Mouse (Mus musculus) midbrain, embryonic 10.5 days (tissue): ENCODE measurements around the gene Grin2a. TPM values are rescaled to one million over a fixed set of nuclear protein-coding genes. Genes with fewer than 3 reads are reported as not detected.

Experiments used
- DNase-seq: peaks from one replicate; pipeline ENCODE4 v3.0.0-alpha.2; 2017; ENCODE audit warnings: low spot score
- H3K27ac ChIP-seq: fragments of 300-500 bp; sonication (generic); replicated peaks from 2 replicates; pipeline ENCODE4 v1.5.1; 2016; ENCODE audit warnings: mild to moderate bottlenecking
- H3K27me3 ChIP-seq: fragments of 300-500 bp; sonication (generic); 2 replicates; pipeline ENCODE4 v1.6.1; 2016; ENCODE audit warnings: low read depth, mild to moderate bottlenecking; ENCODE audit not compliant: poor library complexity, severe bottlenecking
- H3K36me3 ChIP-seq: fragments of 300-500 bp; sonication (generic); 2 replicates; pipeline ENCODE4 v1.6.1; 2016; ENCODE audit warnings: mild to moderate bottlenecking, moderate library complexity
- H3K4me1 ChIP-seq: fragments of 300-500 bp; sonication (generic); 2 replicates; pipeline ENCODE4 v1.6.1; 2016
- H3K4me3 ChIP-seq: fragments of 300-500 bp; sonication (generic); 2 replicates; pipeline ENCODE4 v1.5.1; 2016; ENCODE audit warnings: mild to moderate bottlenecking, moderate library complexity
- H3K9me3 ChIP-seq: fragments of 300-500 bp; sonication (generic); replicated peaks from 2 replicates; pipeline ENCODE4 v1.6.1; 2016; ENCODE audit warnings: mild to moderate bottlenecking
- WGBS: fragments of 180-500 bp; shearing (Covaris S2); methylation state at CpG from one replicate; pipeline ENCODE4 v1.1.7; 2016; 5-methylcytosine and 5-hydroxymethylcytosine counted together
- polyA plus RNA-seq: library from polyadenylated mRNA; unstranded; fragments of >200 nt; fragmentation: Nextera tagmentation; extraction: Ambion mirVana; gene quantifications from 2 replicates; pipeline ENCODE4 v1.2.1, GENCODE M21; 2016

The Grin2a gene
- polyA plus RNA-seq, 1 experiment from 2014 or later: 1.8 TPM

DNA sequence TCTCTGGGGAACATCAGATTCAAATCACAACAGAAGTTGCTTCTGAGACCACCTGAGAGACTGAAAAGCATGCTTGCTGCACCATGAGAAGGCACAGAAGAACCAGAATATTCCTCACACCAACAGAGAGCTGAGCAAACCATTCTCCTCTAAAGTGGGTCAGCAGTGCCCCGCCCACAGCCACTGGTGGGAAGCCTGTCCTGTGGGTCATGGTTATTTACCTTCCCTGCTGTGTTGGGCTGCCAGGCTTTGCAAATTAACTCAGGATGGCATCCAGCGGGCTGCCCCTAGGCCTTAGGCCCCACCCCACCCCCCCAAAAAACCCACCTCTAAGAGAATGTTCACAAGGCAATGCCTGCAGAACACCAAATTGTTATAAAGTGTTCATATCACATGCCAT lies 96.2 kb downstream of the Grin2a start:
- H3K36me3 ChIP-seq: no peaks in the 10 kb centered on the region
- no peak overlapping the region for H3K4me3 ChIP-seq
- H3K9me3 ChIP-seq: no peaks in the 10 kb centered on the region
- 86% methylated on average over 2 of the region's 2 CpGs for WGBS
- no peaks in the 10 kb centered on the region for H3K4me1 ChIP-seq
- H3K27me3 ChIP-seq: no peaks in the 10 kb centered on the region
- no peak overlapping the region for H3K27ac ChIP-seq
- no peak for DNase-seq

GRCm38 (mm10) chr16:9895581-9895980 lies 99.8 kb downstream of the Grin2a start:
- Histone ChIP-seq H3K4me1 (no peaks in the 10 kb centered on the region), H3K36me3 (no peaks in the 10 kb centered on the region), H3K4me3 (no peak overlapping the region), H3K27me3 (no peaks in the 10 kb centered on the region), H3K27ac (no peak overlapping the region), H3K9me3 (no peaks in the 10 kb centered on the region)
- WGBS: 84% methylated on average over 7 of the region's 7 CpGs
- no peak for DNase-seq

DNA sequence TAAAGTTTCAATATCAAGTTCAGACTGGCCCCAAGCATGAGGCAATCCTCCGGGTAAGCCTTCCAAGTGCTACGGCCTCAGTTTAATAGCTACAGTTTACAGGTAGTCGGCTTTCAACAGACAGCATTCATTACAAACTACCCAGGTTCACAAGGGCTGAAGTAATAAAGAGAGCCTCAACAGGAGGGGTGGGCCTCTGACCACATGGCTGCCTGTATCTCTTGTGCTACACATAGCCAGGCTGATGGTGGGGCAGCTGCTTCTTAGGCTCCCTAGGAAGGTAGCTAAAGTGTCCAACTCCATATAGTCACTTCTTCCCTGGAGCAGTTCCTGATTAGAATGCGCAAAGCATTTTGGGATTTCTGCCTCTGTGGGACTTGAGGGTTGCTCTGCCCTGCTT lies 109.2 kb downstream of the Grin2a start:
- 86% methylated on average over 4 of the region's 4 CpGs for WGBS
- no peak for DNase-seq
- no peaks in the 10 kb centered on the region for H3K36me3 ChIP-seq
- no peak overlapping the region for H3K4me3 ChIP-seq
- no peaks in the 10 kb centered on the region for H3K9me3 ChIP-seq
- no peak overlapping the region for H3K27ac ChIP-seq
- no peaks in the 10 kb centered on the region for H3K4me1 ChIP-seq
- no peaks in the 10 kb centered on the region for H3K27me3 ChIP-seq

- no peaks in the 10 kb centered on the region for H3K4me1 ChIP-seq
- WGBS: 95% methylated on average over 2 of the region's 2 CpGs
Measured at GRCm38 (mm10) chr16:9884141-9884540, 111.2 kb downstream of the Grin2a start.

DNA sequence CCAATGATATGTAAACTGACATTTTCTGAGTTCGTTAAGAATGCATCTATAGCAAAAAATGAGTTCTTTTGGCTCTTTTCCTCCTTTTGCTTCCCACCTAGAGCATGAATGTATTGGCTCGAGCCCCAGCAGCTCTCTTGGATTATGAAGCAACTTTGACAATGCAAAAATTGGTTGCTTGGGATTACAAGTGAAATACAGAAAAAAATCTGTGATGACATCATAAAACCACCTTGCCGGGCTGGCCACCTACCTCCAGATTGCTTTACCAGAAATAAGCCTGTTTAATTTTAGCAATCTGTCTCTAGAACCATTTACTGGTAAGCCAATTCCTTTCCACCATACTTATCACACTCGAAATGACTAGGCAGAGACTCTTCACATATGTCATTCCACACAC lies 112.9 kb downstream of the Grin2a start:
- H3K4me3 ChIP-seq: no peak overlapping the region
- WGBS: 87% methylated on average over 4 of the region's 4 CpGs
- no peak for DNase-seq
- H3K27me3 ChIP-seq: no peaks in the 10 kb centered on the region
- no peaks in the 10 kb centered on the region for H3K9me3 ChIP-seq
- H3K27ac ChIP-seq: no peak overlapping the region
- H3K36me3 ChIP-seq: no peaks in the 10 kb centered on the region
- H3K4me1 ChIP-seq: no peaks in the 10 kb centered on the region

More at GRCm38 (mm10) chr16:9884141-9884540, 111.2 kb downstream of the Grin2a start:
- Histone ChIP-seq H3K4me3 (no peak overlapping the region), H3K27ac (no peak overlapping the region), H3K36me3 (no peaks in the 10 kb centered on the region), H3K9me3 (no peaks in the 10 kb centered on the region), H3K27me3 (no peaks in the 10 kb centered on the region)
- no peak for DNase-seq

GRCm38 (mm10) chr16:9873001-9873400 lies 122.4 kb downstream of the Grin2a start:
- Histone ChIP-seq H3K9me3 (no peaks in the 10 kb centered on the region), H3K4me3 (no peak overlapping the region), H3K27ac (no peak overlapping the region), H3K27me3 (no peaks in the 10 kb centered on the region), H3K36me3 (no peaks in the 10 kb centered on the region), H3K4me1 (no peaks in the 10 kb centered on the region)
- WGBS: 81% methylated on average over 4 of the region's 4 CpGs
- DNase-seq: no peak

GRCm38 (mm10) chr16:9865710-9866109 lies 129.7 kb downstream of the Grin2a start:
- DNase-seq: no peak
- Histone ChIP-seq H3K4me1 (no peaks in the 10 kb centered on the region), H3K9me3 (no peaks in the 10 kb centered on the region), H3K36me3 (no peaks in the 10 kb centered on the region), H3K4me3 (no peak overlapping the region), H3K27ac (no peak overlapping the region), H3K27me3 (no peaks in the 10 kb centered on the region)
- 73% methylated on average over 3 of the region's 3 CpGs for WGBS

GRCm38 (mm10) chr16:9865039-9865438 lies 130.3 kb downstream of the Grin2a start:
- Histone ChIP-seq H3K36me3 (no peaks in the 10 kb centered on the region), H3K9me3 (no peaks in the 10 kb centered on the region), H3K27ac (no peak overlapping the region), H3K4me3 (no peak overlapping the region), H3K4me1 (no peaks in the 10 kb centered on the region), H3K27me3 (no peaks in the 10 kb centered on the region)
- WGBS: 81% methylated on average over 4 of the region's 4 CpGs
- DNase-seq: no peak

DNA sequence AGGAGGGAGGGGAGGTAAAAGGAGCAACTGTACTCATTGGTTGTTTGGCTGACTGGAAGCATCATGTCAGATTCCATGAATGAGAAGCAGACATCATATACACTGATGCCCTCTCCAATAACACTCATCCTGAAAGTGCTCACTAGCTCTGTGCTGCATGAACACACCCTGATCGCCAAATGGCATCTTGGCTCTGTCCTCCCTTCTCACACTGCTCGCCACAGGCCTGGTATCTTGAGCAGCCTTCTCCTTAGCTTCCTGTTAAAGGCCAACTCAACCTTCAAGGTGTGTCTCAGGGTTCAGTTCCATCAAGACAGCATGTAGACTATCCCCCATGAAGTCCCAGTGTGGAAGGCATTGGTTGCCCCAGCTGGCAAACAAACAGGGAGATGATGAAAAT lies 137.6 kb downstream of the Grin2a start:
- DNase-seq: no peak
- WGBS: 80% methylated on average over 2 of the region's 2 CpGs
- no peaks in the 10 kb centered on the region for H3K4me1 ChIP-seq

DNA sequence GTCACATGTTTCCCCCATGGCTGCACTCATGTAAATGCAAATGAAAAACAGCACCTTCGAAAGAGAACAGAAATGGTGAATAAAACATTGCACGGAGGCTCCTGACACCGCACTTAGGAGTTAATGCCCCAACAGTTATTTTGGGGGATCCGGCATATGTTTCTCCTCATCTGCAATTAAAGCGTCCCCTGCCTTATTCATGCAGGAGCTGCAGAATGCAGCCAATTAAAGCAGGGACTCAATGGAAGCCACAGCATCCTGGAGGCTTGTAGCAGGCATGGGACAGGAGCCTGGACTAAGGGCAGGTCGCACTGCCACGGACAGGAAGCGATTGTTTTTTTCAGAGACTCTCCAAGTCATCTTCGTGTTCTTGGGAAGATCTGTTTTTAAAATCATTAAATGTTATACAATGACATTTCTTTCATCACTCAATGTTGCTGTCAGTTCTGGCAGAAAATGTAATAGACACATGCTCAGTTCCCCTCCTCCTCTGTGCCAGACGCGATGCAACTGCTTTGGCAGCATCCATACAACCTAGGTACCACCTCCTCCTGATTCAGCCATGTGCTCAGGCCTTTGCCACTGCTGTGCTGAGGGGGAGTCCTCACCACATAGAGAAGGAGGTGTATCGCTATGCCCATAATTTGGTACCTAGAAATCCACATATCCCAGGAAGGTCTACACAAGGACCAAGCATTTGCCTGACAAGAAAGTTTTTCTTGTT lies 143.9 kb downstream of the Grin2a start:
- H3K27me3 ChIP-seq: no peaks in the 10 kb centered on the region
- WGBS: 91% methylated on average over 12 of the region's 12 CpGs

More for the DNA sequence above, 137.6 kb downstream of the Grin2a start:
- Histone ChIP-seq H3K9me3 (0 out of 2 replicates have a peak, but pooled peaks cover 4% of the 10 kb centered on the region), H3K27ac (no peak overlapping the region), H3K36me3 (no peaks in the 10 kb centered on the region), H3K4me3 (no peak overlapping the region), H3K27me3 (no peaks in the 10 kb centered on the region)

DNA sequence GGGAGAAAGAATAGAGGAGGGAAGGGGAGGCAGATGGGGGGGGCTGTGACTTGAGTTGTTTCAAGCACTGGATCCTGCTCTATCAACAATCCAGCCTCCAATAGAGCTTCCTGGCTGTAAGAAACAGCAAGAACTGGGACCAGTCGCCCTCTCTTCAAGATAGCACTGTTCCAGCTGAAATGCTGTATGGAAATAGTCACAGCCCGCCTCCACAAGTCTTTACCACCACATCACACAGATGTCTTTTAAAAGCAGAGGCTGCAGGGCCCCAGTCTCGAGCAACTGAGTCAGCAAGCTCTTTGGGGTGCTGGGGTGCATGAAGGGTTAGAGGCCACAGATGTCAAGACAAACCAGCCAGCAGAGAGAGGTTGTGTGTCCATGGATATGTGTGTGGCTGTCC lies 153.9 kb downstream of the Grin2a start:
- WGBS: 68% methylated on average over 3 of the region's 3 CpGs
- no peaks in the 10 kb centered on the region for H3K36me3 ChIP-seq
- no peaks in the 10 kb centered on the region for H3K9me3 ChIP-seq
- H3K4me1 ChIP-seq: no peaks in the 10 kb centered on the region
- no peak overlapping the region for H3K4me3 ChIP-seq
- no peak for DNase-seq
- H3K27ac ChIP-seq: no peak overlapping the region
- H3K27me3 ChIP-seq: no peaks in the 10 kb centered on the region

More for the DNA sequence above, 143.9 kb downstream of the Grin2a start:
- H3K27ac ChIP-seq: no peak overlapping the region
- H3K36me3 ChIP-seq: no peaks in the 10 kb centered on the region
- H3K4me1 ChIP-seq: no peaks in the 10 kb centered on the region
- no peak for DNase-seq
- 0 out of 2 replicates have a peak, but pooled peaks cover 4% of the 10 kb centered on the region for H3K9me3 ChIP-seq
- no peak overlapping the region for H3K4me3 ChIP-seq

DNA sequence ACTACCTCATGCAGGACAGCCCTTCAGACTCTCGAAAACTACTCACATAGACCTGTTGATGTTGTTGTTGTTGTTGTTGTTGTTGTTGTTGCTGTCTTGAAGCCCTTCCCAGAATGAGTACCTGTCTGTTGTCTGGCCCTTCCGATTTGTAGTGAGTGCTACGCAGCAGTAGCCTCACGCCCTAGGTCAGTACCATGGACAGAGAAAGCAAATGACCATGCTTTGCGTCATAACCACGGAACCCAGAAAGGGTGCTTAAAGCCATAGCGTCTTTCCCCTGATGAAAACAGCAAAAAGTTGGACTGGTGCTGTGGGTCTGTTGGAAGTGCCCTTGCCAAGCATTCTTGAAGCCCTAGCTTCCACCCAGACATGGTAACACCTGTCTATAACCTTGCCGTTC lies 158.8 kb downstream of the Grin2a start:
- Histone ChIP-seq H3K9me3 (no peaks in the 10 kb centered on the region; the same call in 1 of the 2 replicates), H3K27ac (no peak overlapping the region), H3K4me1 (no peaks in the 10 kb centered on the region), H3K27me3 (no peaks in the 10 kb centered on the region), H3K36me3 (no peaks in the 10 kb centered on the region), H3K4me3 (no peak overlapping the region)
- peak; percentile 17 for DNase-seq
- WGBS: 44% methylated on average over 8 of the region's 8 CpGs

DNA sequence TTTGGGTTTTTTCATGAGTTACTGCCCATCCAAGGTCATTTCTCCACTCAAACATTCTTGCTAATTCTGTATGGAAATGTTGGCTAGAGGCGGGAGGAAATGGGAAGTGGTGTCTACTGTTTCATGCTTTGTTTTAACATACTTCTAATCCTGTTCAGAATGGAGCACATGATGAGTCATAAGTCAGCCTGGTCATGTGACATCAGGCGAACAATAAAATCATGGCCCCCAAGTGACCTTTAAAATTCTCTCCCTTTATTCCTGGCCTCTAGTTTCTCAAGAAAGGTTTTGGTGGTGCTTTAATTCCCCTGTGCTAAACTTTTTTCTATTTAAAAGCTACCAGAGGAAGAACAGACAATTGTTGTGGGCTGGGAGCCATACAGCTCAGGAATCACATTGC lies 161.1 kb downstream of the Grin2a start:
- WGBS: 84% methylated on average over 2 of the region's 2 CpGs
- Histone ChIP-seq H3K9me3 (no peaks in the 10 kb centered on the region; the same call in 1 of the 2 replicates), H3K27ac (no peak overlapping the region), H3K4me1 (no peaks in the 10 kb centered on the region), H3K36me3 (no peaks in the 10 kb centered on the region), H3K4me3 (no peak overlapping the region), H3K27me3 (no peaks in the 10 kb centered on the region)
- DNase-seq: no peak
